Mouse (Mus musculus) stomach, embryonic 16.5 days (tissue): ENCODE measurements around the gene Slc22a12. TPM values are rescaled to one million over a fixed set of nuclear protein-coding genes. Genes with fewer than 3 reads are reported as not detected.

Experiments
- ATAC-seq: fragments of 200-750 bp; cut with Nextera tagmentation; 2 replicates; pipeline ENCODE4 v1.8.0; 2017; ENCODE audit warnings: moderate number of reproducible peaks, moderate TSS enrichment; ENCODE audit not compliant: insufficient read depth, low FRiP score
- H3K27ac ChIP-seq: fragments of 300-500 bp; sonication (generic); 2 replicates; pipeline ENCODE4 v1.5.1; 2014; ENCODE audit warnings: low read length
- H3K27me3 ChIP-seq: fragments of 300-500 bp; sonication (generic); 2 replicates; pipeline ENCODE4 v1.6.1; 2014; ENCODE audit warnings: low read length, control low read depth, mixed read lengths; ENCODE audit not compliant: control insufficient read depth, insufficient read depth
- H3K36me3 ChIP-seq: fragments of 300-500 bp; sonication (generic); 2 replicates; pipeline ENCODE4 v1.6.1; 2014; ENCODE audit warnings: low read length; ENCODE audit not compliant: control insufficient read depth, insufficient read depth
- H3K4me1 ChIP-seq: fragments of 300-500 bp; sonication (generic); 2 replicates; pipeline ENCODE4 v1.6.1; 2014; ENCODE audit warnings: low read length, control low read depth, mixed read lengths; ENCODE audit not compliant: control insufficient read depth, insufficient read depth
- H3K4me2 ChIP-seq: fragments of 300-500 bp; sonication (generic); 2 replicates; pipeline ENCODE4 v1.6.1; 2014; ENCODE audit warnings: low read depth, low read length, mixed read lengths
- H3K4me3 ChIP-seq: fragments of 300-500 bp; sonication (generic); replicated peaks from 2 replicates; pipeline ENCODE4 v1.5.1; 2014; ENCODE audit warnings: mild to moderate bottlenecking, low read length
- H3K9ac ChIP-seq: fragments of 300-500 bp; sonication (generic); 2 replicates; pipeline ENCODE4 v1.6.1; 2014; ENCODE audit warnings: low read length
- H3K9me3 ChIP-seq: fragments of 300-500 bp; sonication (generic); replicated peaks from 2 replicates; pipeline ENCODE4 v1.6.1; 2016; ENCODE audit warnings: low read length, control low read depth; ENCODE audit not compliant: control insufficient read depth
- WGBS: fragments of 180-500 bp; shearing (Covaris S2); extraction: QIAGEN DNeasy Blood & Tissue Kit; methylation state at CpG from one replicate; pipeline ENCODE4 v1.1.7; 2014; 5-methylcytosine and 5-hydroxymethylcytosine counted together
- polyA plus RNA-seq: library from polyadenylated mRNA; unstranded; fragments of >200 nt; fragmentation: Nextera tagmentation; extraction: Ambion mirVana; gene quantifications from 2 replicates; pipeline ENCODE4 v1.2.1, GENCODE M21; 2015

Gene Slc22a12
- polyA plus RNA-seq, 1 experiment from 2014 or later: not detected

DNA sequence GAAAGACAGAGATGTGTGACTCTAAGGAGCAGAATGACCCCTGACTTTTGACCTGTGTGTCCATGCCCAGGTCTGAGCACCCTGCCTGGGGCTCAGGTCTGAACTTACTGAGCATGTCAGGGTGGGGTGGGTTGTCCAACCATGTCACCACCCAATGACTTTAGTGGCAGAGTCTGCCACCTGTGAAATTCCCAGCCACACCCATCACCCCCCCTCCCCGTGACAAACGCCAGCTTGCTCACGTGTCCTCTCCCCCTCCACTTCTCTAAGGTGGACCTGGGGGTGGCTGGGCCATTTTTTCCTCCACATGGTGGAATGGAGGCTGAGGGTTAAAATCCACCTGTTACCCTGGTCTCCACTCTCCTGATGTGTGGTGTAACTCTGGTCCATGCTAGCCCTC lies 6.6 kb downstream of the Slc22a12 start:
- Histone ChIP-seq H3K9me3 (no peaks in the 10 kb centered on the region), H3K4me1 (peaks cover 23% of the 10 kb centered on the region), H3K9ac (no peak overlapping the region), H3K27me3 (peaks cover 19% of the 10 kb centered on the region), H3K36me3 (no peaks in the 10 kb centered on the region), H3K4me3 (no peak overlapping the region), H3K4me2 (no peak overlapping the region), H3K27ac (no peak overlapping the region)
- 54% methylated on average over 3 of the region's 3 CpGs for WGBS
- no peak for ATAC-seq

DNA sequence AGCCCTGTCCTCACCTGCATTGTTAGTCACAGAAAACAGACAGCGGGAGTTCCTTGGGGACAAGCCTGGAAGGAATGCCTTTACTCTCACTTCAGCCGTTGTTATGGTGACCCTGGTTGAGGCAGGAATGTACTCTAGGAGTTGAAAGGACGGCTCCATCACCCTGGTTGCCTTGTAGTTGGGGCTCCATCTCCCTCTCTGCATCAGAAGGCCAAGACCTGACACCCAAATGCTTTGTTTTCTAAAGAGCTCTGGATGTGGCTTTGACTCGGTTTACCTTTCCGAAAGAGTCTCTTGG lies 8.8 kb downstream of the Slc22a12 start:
- Histone ChIP-seq H3K4me3 (no peak overlapping the region), H3K9ac (no peak overlapping the region; the same call in 1 of the 2 replicates), H3K9me3 (no peaks in the 10 kb centered on the region), H3K36me3 (no peaks in the 10 kb centered on the region), H3K4me1 (peaks cover 27% of the 10 kb centered on the region), H3K27ac (peak overlapping the region; percentile 19), H3K4me2 (no peak overlapping the region), H3K27me3 (peaks cover 22% of the 10 kb centered on the region)
- 55% methylated on average over 5 of the region's 5 CpGs for WGBS
- no peak for ATAC-seq

GRCm38 (mm10) chr19:6533290-6534117 lies 9.3 kb downstream of the Slc22a12 start:
- Histone ChIP-seq H3K27ac (peak overlapping the region; percentile 19), H3K27me3 (peaks cover 22% of the 10 kb centered on the region), H3K4me1 (peaks cover 27% of the 10 kb centered on the region), H3K9ac (no peak overlapping the region), H3K9me3 (no peaks in the 10 kb centered on the region), H3K36me3 (no peaks in the 10 kb centered on the region), H3K4me3 (no peak overlapping the region), H3K4me2 (no peak overlapping the region)
- 74% methylated on average over 11 of the region's 11 CpGs for WGBS
- no peak for ATAC-seq

GRCm38 (mm10) chr19:6532656-6533055 lies 10.2 kb downstream of the Slc22a12 start:
- no peaks in the 10 kb centered on the region for H3K9me3 ChIP-seq
- H3K4me1 ChIP-seq: peaks cover 27% of the 10 kb centered on the region
- H3K27me3 ChIP-seq: peaks cover 22% of the 10 kb centered on the region
- ATAC-seq: no peak
- 10% methylated on average over 13 of the region's 13 CpGs for WGBS
- peak overlapping the region; percentile 60; the same call in 1 of the 2 replicates for H3K9ac ChIP-seq
- peak overlapping the region; percentile 74 for H3K4me2 ChIP-seq
- H3K27ac ChIP-seq: no peak overlapping the region
- no peaks in the 10 kb centered on the region for H3K36me3 ChIP-seq
- peak overlapping the region; percentile 46 for H3K4me3 ChIP-seq

DNA sequence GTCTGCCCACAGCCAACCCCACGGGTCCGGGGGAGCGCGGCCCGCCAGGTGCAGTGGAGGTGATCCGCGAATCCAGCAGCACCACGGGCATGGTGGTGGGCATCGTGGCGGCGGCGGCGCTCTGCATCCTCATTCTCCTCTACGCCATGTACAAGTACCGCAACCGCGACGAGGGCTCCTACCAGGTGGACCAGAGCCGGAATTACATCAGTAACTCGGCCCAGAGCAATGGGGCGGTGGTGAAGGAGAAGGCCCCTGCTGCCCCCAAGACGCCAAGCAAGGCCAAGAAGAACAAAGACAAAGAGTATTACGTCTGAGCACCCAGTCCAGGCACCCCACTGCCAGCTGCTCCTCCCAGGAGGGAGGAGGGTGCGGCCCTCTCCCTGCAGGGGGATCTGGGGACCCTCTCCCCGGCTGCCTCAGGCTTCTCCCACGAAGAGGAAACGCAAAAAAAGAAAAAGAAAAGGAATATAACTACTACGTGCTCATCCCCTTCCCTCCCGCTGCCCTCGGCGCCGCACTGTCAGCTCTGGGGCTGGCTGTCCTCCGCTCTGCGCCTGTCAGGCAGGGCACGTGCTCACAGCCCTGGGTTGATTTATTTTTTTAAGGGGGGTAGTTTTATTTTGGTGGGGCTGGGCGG lies 10.9 kb downstream of the Slc22a12 start:
- no peak for ATAC-seq
- H3K4me3 ChIP-seq: peak overlapping the region; percentile 46
- H3K9ac ChIP-seq: peak overlapping the region; percentile 56
- 3% methylated on average over 36 of the region's 36 CpGs for WGBS
- no peaks in the 10 kb centered on the region for H3K36me3 ChIP-seq
- peak overlapping the region; percentile 26 for H3K27ac ChIP-seq
- peaks cover 22% of the 10 kb centered on the region for H3K27me3 ChIP-seq
- no peaks in the 10 kb centered on the region for H3K9me3 ChIP-seq
- H3K4me1 ChIP-seq: peaks cover 27% of the 10 kb centered on the region
- H3K4me2 ChIP-seq: peak overlapping the region; percentile 74

- peak overlapping the region; percentile 46 for H3K4me3 ChIP-seq
- peaks cover 22% of the 10 kb centered on the region for H3K27me3 ChIP-seq
- no peaks in the 10 kb centered on the region for H3K36me3 ChIP-seq
- peak overlapping the region; percentile 74 for H3K4me2 ChIP-seq
- ATAC-seq: no peak
- peak overlapping the region; percentile 56 for H3K9ac ChIP-seq
- no peak overlapping the region for H3K27ac ChIP-seq
- WGBS: 1% methylated on average over 56 of the region's 56 CpGs
- no peaks in the 10 kb centered on the region for H3K9me3 ChIP-seq
- peaks cover 27% of the 10 kb centered on the region for H3K4me1 ChIP-seq
These were observed 11.7 kb downstream of the Slc22a12 start for GRCm38 (mm10) chr19:6531011-6531631.

DNA sequence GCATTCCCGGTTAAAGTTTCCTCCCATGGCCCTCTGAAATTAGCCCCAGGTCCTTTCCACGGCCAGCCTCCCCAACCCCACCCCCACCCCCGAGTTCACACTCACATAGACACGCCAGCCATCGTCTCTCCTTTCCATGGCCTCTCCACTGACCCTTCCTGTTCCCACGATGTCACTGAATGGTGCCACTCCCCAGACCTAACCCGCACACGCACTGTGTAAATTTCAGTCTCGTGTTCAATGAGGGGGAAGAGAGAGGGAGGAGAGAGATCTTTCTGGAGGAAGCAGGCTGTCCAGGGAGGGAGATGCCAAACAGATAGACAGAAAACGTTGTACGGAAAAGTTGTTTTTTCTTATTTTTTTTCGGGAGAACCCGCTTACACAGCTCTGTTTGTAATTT lies 12.5 kb downstream of the Slc22a12 start:
- WGBS: 25% methylated on average over 13 of the region's 13 CpGs

GRCm38 (mm10) chr19:6529265-6529985 lies 13.4 kb downstream of the Slc22a12 start:
- Histone ChIP-seq H3K4me2 (no peak overlapping the region), H3K9me3 (no peaks in the 10 kb centered on the region), H3K4me3 (no peak overlapping the region), H3K27me3 (peaks cover 22% of the 10 kb centered on the region), H3K9ac (no peak overlapping the region), H3K4me1 (peaks cover 24% of the 10 kb centered on the region), H3K27ac (no peak overlapping the region), H3K36me3 (no peaks in the 10 kb centered on the region)
- WGBS: 64% methylated on average over 14 of the region's 14 CpGs
- peak; percentile 31; the same call in 1 of the 2 replicates for ATAC-seq

More for the DNA sequence above, 12.5 kb downstream of the Slc22a12 start:
- no peak overlapping the region for H3K4me3 ChIP-seq
- peaks cover 27% of the 10 kb centered on the region for H3K4me1 ChIP-seq
- H3K9ac ChIP-seq: no peak overlapping the region
- no peak for ATAC-seq
- H3K27ac ChIP-seq: no peak overlapping the region
- H3K4me2 ChIP-seq: no peak overlapping the region
- no peaks in the 10 kb centered on the region for H3K9me3 ChIP-seq
- H3K36me3 ChIP-seq: no peaks in the 10 kb centered on the region
- H3K27me3 ChIP-seq: peaks cover 22% of the 10 kb centered on the region
